Mouse (Mus musculus): ENCODE measurements around the gene Gm20696.

GRCm38 (mm10) chr6:99669481-99670325, 3.1 kb upstream of the Gm20696 start:
- TF ChIP-seq POLR2A (IDR thresholded peaks at IDR 0.05; ENCODE audit: extremely low read depth, insufficient read depth, low read length) = peak; percentile 47
- TF ChIP-seq CTCF (IDR thresholded peaks at IDR 0.05; ENCODE audit: extremely low read depth, insufficient read depth, low read length) = no peak
